Mouse (Mus musculus) kidney, postnatal 14 days (tissue): ENCODE measurements at regions not wholly inside any gene's neighbourhood (a gene's known extent, or its start where the extent isn't known, plus 50 kb on each side); places are given as distances from the start of the nearest gene placed in this dataset.
A peak's percentile ranks its signal among the peaks of the same experiment; 100 is the strongest.

Experiments
- DNase-seq: peaks from one replicate; pipeline ENCODE4 v3.0.0; 2022; ENCODE audit warnings: mixed read lengths

- DNase-seq = no peak
Measured at GRCm38 (mm10) chr7:115388874-115389273, 645.4 kb downstream of the Insc start.

GRCm38 (mm10) chr7:115392520-115392919, 646.1 kb downstream of the Sox6 start:
- DNase-seq = no peak

GRCm38 (mm10) chr7:115398202-115398601, 640.4 kb downstream of the Sox6 start:
- no peak for DNase-seq

GRCm38 (mm10) chr7:115399461-115399860, 639.1 kb downstream of the Sox6 start:
- no peak for DNase-seq

- no peak for DNase-seq
Measured at GRCm38 (mm10) chr7:115407889-115408288, 630.7 kb downstream of the Sox6 start.

- DNase-seq = no peak
Measured at GRCm38 (mm10) chr7:115408915-115409314, 629.7 kb downstream of the Sox6 start.

- no peak for DNase-seq
Measured at GRCm38 (mm10) chr7:115410501-115411230, 627.9 kb downstream of the Sox6 start.

- peak; percentile 32 for DNase-seq
Measured at GRCm38 (mm10) chr7:115411456-115411855, 627.1 kb downstream of the Sox6 start.

- DNase-seq = no peak
Measured at GRCm38 (mm10) chr7:115415147-115415561, 623.4 kb downstream of the Sox6 start.
